Mouse (Mus musculus) CH12.LX (cell line): ENCODE data around the gene Rtp3. TPM values are rescaled to one million over a fixed set of nuclear protein-coding genes. Genes with fewer than 3 reads are reported as not detected.
A peak's percentile ranks its signal among the peaks of the same experiment; 100 is the strongest.

Experiments used
- DNase-seq: peaks from one replicate; pipeline ENCODE4 v3.0.0-alpha.2; 2013; ENCODE audit errors: extremely low read depth
- H3K27ac ChIP-seq: 2 replicates; pipeline ENCODE4 v1.5.1; 2012; ENCODE audit warnings: low read depth, mild to moderate bottlenecking, control low read depth, moderate library complexity; ENCODE audit not compliant: insufficient read depth
- H3K27me3 ChIP-seq: replicated peaks from 2 replicates; pipeline ENCODE3; 2012; ENCODE audit warnings: inconsistent platforms
- H3K36me3 ChIP-seq, 2 experiments: replicated peaks in 1 of 2; 2 replicates each; pipeline versions ENCODE3 to v1.6.1; 2012; ENCODE audit warnings: inconsistent platforms in 1 of 2, low read length in 1 of 2, mild to moderate bottlenecking in 1 of 2, mixed read lengths in 1 of 2, moderate library complexity in 1 of 2; ENCODE audit not compliant: control insufficient read depth in 1 of 2, insufficient read depth in 1 of 2
- H3K4me1 ChIP-seq, 2 experiments: 2 replicates each; pipeline ENCODE4 v1.6.1; 2012; ENCODE audit warnings: inconsistent platforms in 1 of 2, moderate library complexity in 1 of 2; ENCODE audit not compliant: insufficient read depth in 2 of 2, control insufficient read depth in 1 of 2
- H3K4me2 ChIP-seq: 2 replicates; pipeline ENCODE4 v1.6.1; 2012; ENCODE audit warnings: low read depth, mild to moderate bottlenecking, control low read depth; ENCODE audit not compliant: poor library complexity, insufficient read depth, severe bottlenecking
- H3K4me3 ChIP-seq, 3 experiments: fragments of 150-350 bp in 1 of 3; sonication (generic) in 1 of 3; replicated peaks in 1 of 3; 2 replicates each; pipeline versions ENCODE3 to v1.5.1; 2011 to 2012; ENCODE audit warnings: low read depth in 2 of 3, low read length in 2 of 3, mild to moderate bottlenecking in 2 of 3, moderate library complexity in 2 of 3, control low read depth in 1 of 3, improper control_type of control experiment in 1 of 3, inconsistent platforms in 1 of 3, mixed read lengths in 1 of 3; ENCODE audit not compliant: poor library complexity in 1 of 3
- H3K79me2 ChIP-seq: replicated peaks from 2 replicates; pipeline ENCODE4 v1.6.1; 2012; ENCODE audit warnings: mild to moderate bottlenecking, moderate library complexity; ENCODE audit not compliant: control insufficient read depth, poor library complexity, insufficient read depth, severe bottlenecking; ENCODE audit errors: extremely low read depth
- H3K9ac ChIP-seq: 2 replicates; pipeline ENCODE4 v1.6.1; 2012; ENCODE audit warnings: low read depth, mild to moderate bottlenecking, control low read depth, moderate library complexity; ENCODE audit not compliant: insufficient read depth
- H3K9me3 ChIP-seq: replicated peaks from 2 replicates; pipeline ENCODE3; 2012; ENCODE audit warnings: low read length, inconsistent platforms, mixed read lengths
- BHLHE40 ChIP-seq: IDR thresholded peaks from 2 replicates; pipeline ENCODE4 v1.6.1; 2011; ENCODE audit warnings: mild to moderate bottlenecking, low read depth, low read length, improper control_type of control experiment
- CHD1 ChIP-seq: IDR thresholded peaks from 2 replicates; pipeline ENCODE4 v1.6.1; 2012; ENCODE audit warnings: low read depth, low read length, improper control_type of control experiment, inconsistent platforms
- CHD2 ChIP-seq: IDR thresholded peaks from 2 replicates; pipeline ENCODE4 v1.6.1; 2011; ENCODE audit warnings: low read length, improper control_type of control experiment
- ELF1 ChIP-seq: IDR thresholded peaks from 2 replicates; pipeline ENCODE4 v1.6.1; 2014; ENCODE audit warnings: low read depth, mild to moderate bottlenecking, inconsistent platforms, low read length, improper control_type of control experiment
- EP300 ChIP-seq: IDR thresholded peaks from 2 replicates; pipeline ENCODE4 v1.6.1; 2011; ENCODE audit warnings: low read length, improper control_type of control experiment
- ETS1 ChIP-seq: conservative IDR thresholded peaks from 2 replicates; pipeline ENCODE4 v1.6.1; 2012; ENCODE audit warnings: low read depth, mild to moderate bottlenecking, inconsistent platforms, low read length, improper control_type of control experiment, moderate library complexity
- GABPA ChIP-seq: IDR thresholded peaks from 2 replicates; pipeline ENCODE4 v1.6.1; 2012; ENCODE audit warnings: low read depth, low read length, improper control_type of control experiment, inconsistent platforms; ENCODE audit not compliant: insufficient replicate concordance
- HCFC1 ChIP-seq: IDR thresholded peaks from 2 replicates; pipeline ENCODE4 v1.6.1; 2012; ENCODE audit warnings: low read depth, mild to moderate bottlenecking, inconsistent platforms, low read length, improper control_type of control experiment
- IRF4 ChIP-seq: IDR thresholded peaks from 2 replicates; pipeline ENCODE4 v1.6.1; 2014; ENCODE audit warnings: low read depth, mild to moderate bottlenecking, inconsistent platforms, low read length, improper control_type of control experiment
- JUN ChIP-seq: IDR thresholded peaks from 2 replicates; pipeline ENCODE4 v1.6.1; 2011; ENCODE audit warnings: low read depth, mild to moderate bottlenecking, low read length, improper control_type of control experiment, moderate library complexity; ENCODE audit not compliant: insufficient read depth
- JUND ChIP-seq: conservative IDR thresholded peaks from 2 replicates; pipeline ENCODE4 v1.6.1; 2011; ENCODE audit warnings: low read depth, low read length, improper control_type of control experiment
- MAX ChIP-seq: IDR thresholded peaks from 2 replicates; pipeline ENCODE4 v1.6.1; 2011; ENCODE audit warnings: low read length, improper control_type of control experiment
- MAZ ChIP-seq: IDR thresholded peaks from 2 replicates; pipeline ENCODE4 v1.6.1; 2012; ENCODE audit warnings: low read depth, mild to moderate bottlenecking, inconsistent platforms, low read length, improper control_type of control experiment, moderate library complexity
- MEF2A ChIP-seq: IDR thresholded peaks from 2 replicates; pipeline ENCODE4 v1.6.1; 2014; ENCODE audit warnings: low read depth, mild to moderate bottlenecking, inconsistent platforms, low read length, improper control_type of control experiment, borderline replicate concordance
- MXI1 ChIP-seq: IDR thresholded peaks from 2 replicates; pipeline ENCODE4 v1.6.1; 2011; ENCODE audit warnings: mild to moderate bottlenecking, low read depth, low read length, improper control_type of control experiment
- MYC ChIP-seq: IDR thresholded peaks from 2 replicates; pipeline ENCODE4 v1.6.1; 2011; ENCODE audit warnings: low read depth, mild to moderate bottlenecking, improper control_type of control experiment, low read length
- NELFE ChIP-seq: IDR thresholded peaks from 2 replicates; pipeline ENCODE4 v1.6.1; 2011; ENCODE audit warnings: low read depth, low read length, improper control_type of control experiment
- PAX5 ChIP-seq: IDR thresholded peaks from 2 replicates; pipeline ENCODE4 v1.6.1; 2012; ENCODE audit warnings: low read length, inconsistent platforms, mixed read lengths
- POLR2A ChIP-seq: IDR thresholded peaks from 2 replicates; pipeline ENCODE4 v1.6.1; 2011; ENCODE audit warnings: low read depth, mild to moderate bottlenecking, improper control_type of control experiment, low read length
- POLR2AphosphoS2 ChIP-seq: IDR thresholded peaks from 2 replicates; pipeline ENCODE4 v1.6.1; 2011; ENCODE audit warnings: low read depth, low read length, improper control_type of control experiment
- RAD21 ChIP-seq: IDR thresholded peaks from 2 replicates; pipeline ENCODE4 v1.6.1; 2011; ENCODE audit warnings: low read depth, mild to moderate bottlenecking, low read length, improper control_type of control experiment, moderate library complexity
- RCOR1 ChIP-seq: conservative IDR thresholded peaks from 2 replicates; pipeline ENCODE4 v1.6.1; 2012; ENCODE audit warnings: low read depth, mild to moderate bottlenecking, inconsistent platforms, low read length, improper control_type of control experiment
- TCF12 ChIP-seq: IDR thresholded peaks from 2 replicates; pipeline ENCODE4 v1.6.1; 2014; ENCODE audit warnings: low read depth, mild to moderate bottlenecking, inconsistent platforms, low read length, improper control_type of control experiment
- USF1 ChIP-seq: IDR thresholded peaks from 2 replicates; pipeline ENCODE4 v1.6.1; 2014; ENCODE audit warnings: low read depth, mild to moderate bottlenecking, inconsistent platforms, low read length, improper control_type of control experiment
- ZC3H11A ChIP-seq: IDR thresholded peaks from 2 replicates; pipeline ENCODE4 v1.6.1; 2012; ENCODE audit warnings: low read depth, mild to moderate bottlenecking, inconsistent platforms, low read length, improper control_type of control experiment
- ZMIZ1 ChIP-seq: IDR thresholded peaks from 2 replicates; pipeline ENCODE4 v1.6.1; 2012; ENCODE audit warnings: low read depth, mild to moderate bottlenecking, inconsistent platforms, low read length, improper control_type of control experiment
- dilution Hi-C: fragments of 300-500 bp; cut with MboI; formaldehyde crosslinking; loops from 2 replicates; pipeline ENCODE4 v1.14.3; 2020; ENCODE audit warnings: low sequenced_read_pairs; ENCODE audit not compliant: extremely low pct_unique_long_range_greater_than_20kb, extremely low pct_ligation_motif_present
- in situ Hi-C: fragments of 300-500 bp; cut with MboI; formaldehyde crosslinking; loops from 3 replicates; pipeline ENCODE4 v1.14.3; 2019; ENCODE audit warnings: low sequenced_read_pairs, low pct_ligation_motif_present, low pct_unique_long_range_greater_than_20kb, mixed read lengths
- polyA plus RNA-seq: library from polyadenylated mRNA; unstranded; fragments of >175 nt; gene quantifications from 2 replicates; pipeline ENCODE4 v1.2.1, GENCODE M21; 2012; ENCODE audit warnings: low read depth; ENCODE audit not compliant: insufficient read length
- total RNA-seq, 2 experiments: library from RNA; depleted of rRNA; stranded (reverse); fragments of 300-350 nt in 1 of 2; fragments of >200 nt in 1 of 2; gene quantifications; 2 replicates each; pipeline ENCODE4 v1.2.3; 2012 to 2014

Gene Rtp3
- total and polyA plus RNA-seq, 3 experiments, result not detected

DNA sequence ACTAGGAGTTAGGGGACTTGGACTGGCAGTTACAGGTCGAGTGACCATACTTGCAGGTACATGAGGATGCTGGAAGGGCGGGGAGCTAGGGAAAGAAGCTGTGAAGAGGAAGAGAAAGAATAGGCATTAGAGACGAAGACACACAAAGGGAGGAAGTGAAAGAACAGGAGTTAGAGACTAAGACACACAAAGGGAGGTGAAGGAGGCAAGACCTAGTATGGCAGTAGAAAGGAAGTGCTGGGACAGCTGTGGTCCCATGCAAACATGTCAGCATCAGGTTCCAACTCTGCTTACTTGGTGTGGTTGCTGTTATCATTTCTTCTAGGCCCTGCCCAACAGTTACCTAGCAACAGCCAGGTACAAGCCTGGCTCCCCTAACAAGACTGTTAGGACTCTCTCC, 19.4 kb upstream of the Rtp3 start:
- H3K79me2 ChIP-seq, result no peaks in the 10 kb centered on the region
- H3K4me2 ChIP-seq, result no peak overlapping the region
- H3K4me3 ChIP-seq, result no peak overlapping the region
- H3K36me3 ChIP-seq, result no peaks in the 10 kb centered on the region
- dilution Hi-C loops, result no loop called here
- no peaks in the 10 kb centered on the region for H3K27me3 ChIP-seq
- in situ Hi-C loops, result no loop called here
- no peak overlapping the region for H3K9ac ChIP-seq
- peak; percentile 14; the same call in 1 of the 2 replicates for TF ChIP-seq EP300
- peak; percentile 44; the same call in 1 of the 2 replicates for TF ChIP-seq ELF1
- TF ChIP-seq HCFC1, result no peak
- no peak for TF ChIP-seq MYC
- TF ChIP-seq USF1, result no peak
- TF ChIP-seq POLR2A, result no peak
- peak; percentile 73 for TF ChIP-seq IRF4
- peaks cover 10 to 40% of the 10 kb centered on the region in 2 experiments for H3K4me1 ChIP-seq
- no peak for DNase-seq
- no peak overlapping the region for H3K27ac ChIP-seq
- no peaks in the 10 kb centered on the region for H3K9me3 ChIP-seq

DNA sequence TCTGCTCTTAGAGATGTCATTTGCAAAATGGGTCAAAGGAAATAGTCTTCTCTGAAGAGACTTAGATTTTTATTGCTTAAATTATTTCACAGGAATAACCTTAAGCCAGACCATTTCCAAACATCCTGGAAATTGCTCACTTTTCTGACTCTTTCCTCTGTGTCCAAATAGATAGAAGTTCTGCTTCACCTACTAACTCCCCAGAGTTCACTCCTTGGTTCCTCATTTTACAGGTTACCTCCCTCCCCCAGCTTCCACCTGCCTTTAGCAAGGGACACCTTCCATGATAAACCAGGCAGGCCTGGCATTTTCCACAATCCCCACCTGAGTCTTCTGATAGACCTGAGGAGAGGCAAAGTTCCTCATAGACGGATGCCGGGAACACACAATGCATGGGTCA, 16.2 kb upstream of the Rtp3 start:
- H3K4me1 ChIP-seq, result peaks cover 15 to 28% of the 10 kb centered on the region in 2 experiments
- dilution Hi-C loops (no loop called here), in situ Hi-C loops (no loop called here)
- H3K4me3 ChIP-seq, result no peak overlapping the region
- H3K9ac ChIP-seq, result no peak overlapping the region
- TF ChIP-seq ZC3H11A (no peak), NELFE (no peak), MEF2A (no peak)
- no peaks in the 10 kb centered on the region for H3K27me3 ChIP-seq
- no peak overlapping the region for H3K27ac ChIP-seq
- no peak overlapping the region for H3K4me2 ChIP-seq
- DNase-seq, result no peak
- H3K79me2 ChIP-seq, result no peaks in the 10 kb centered on the region
- no peaks in the 10 kb centered on the region for H3K9me3 ChIP-seq
- H3K36me3 ChIP-seq, result no peaks in the 10 kb centered on the region

DNA sequence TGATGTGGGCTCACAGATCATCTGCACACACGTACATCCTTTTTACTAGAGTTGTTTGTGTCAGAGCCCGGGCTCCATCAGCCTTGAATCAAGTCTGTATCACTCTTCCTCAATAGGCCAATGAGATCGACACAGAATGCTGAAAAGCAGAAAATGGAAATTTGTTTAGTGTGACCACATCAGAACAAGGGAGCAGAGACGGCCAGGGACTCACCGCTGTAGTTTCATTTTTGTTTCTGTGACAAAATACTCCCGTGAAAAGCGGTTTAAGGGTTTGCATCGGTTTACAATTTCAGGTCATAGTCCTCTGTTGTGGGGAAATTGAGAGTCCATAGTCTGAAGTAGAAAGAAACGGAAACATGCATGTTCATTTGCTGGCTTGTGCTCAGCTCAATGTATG, 12.9 kb upstream of the Rtp3 start:
- in situ Hi-C loops, result no loop called here
- Histone ChIP-seq H3K36me3 (no peaks in the 10 kb centered on the region), H3K27ac (no peak overlapping the region)
- no peak for TF ChIP-seq ELF1
- no peak for TF ChIP-seq ZC3H11A
- TF ChIP-seq RCOR1, result 0 out of 2 replicates have a peak, but pooled peaks have one; percentile 23
- no peak for TF ChIP-seq USF1
- no peak for TF ChIP-seq ZMIZ1
- peak; percentile 77 for TF ChIP-seq IRF4
- no peak for TF ChIP-seq TCF12
- no peak for TF ChIP-seq POLR2AphosphoS2
- no peak for TF ChIP-seq CHD2
- no peak for TF ChIP-seq GABPA
- no peak for TF ChIP-seq MXI1
- TF ChIP-seq MYC, result no peak
- TF ChIP-seq RAD21, result no peak
- TF ChIP-seq ETS1, result peak; percentile 60
- TF ChIP-seq PAX5, result no peak
- TF ChIP-seq CHD1, result no peak
- TF ChIP-seq BHLHE40, result peak; percentile 86
- no peak for TF ChIP-seq MEF2A
- TF ChIP-seq MAX, result no peak
- TF ChIP-seq POLR2A, result no peak
- TF ChIP-seq MAZ, result no peak
- TF ChIP-seq JUND, result no peak
- no peak for TF ChIP-seq JUN

More for the DNA sequence above, 12.9 kb upstream of the Rtp3 start:
- no peaks in the 10 kb centered on the region for H3K9me3 ChIP-seq
- no peaks in the 10 kb centered on the region for H3K79me2 ChIP-seq
- DNase-seq, result no peak
- peaks cover 7 to 27% of the 10 kb centered on the region in 2 experiments for H3K4me1 ChIP-seq
- dilution Hi-C loops, result no loop called here
- no peaks in the 10 kb centered on the region for H3K27me3 ChIP-seq
- no peak overlapping the region for H3K9ac ChIP-seq
- peak overlapping the region; percentile 69 for H3K4me2 ChIP-seq
- peak overlapping the region in 1 of 3 experiments; percentile 19 for H3K4me3 ChIP-seq
